Mouse (Mus musculus) spleen, adult 2 months (tissue): ENCODE data around the gene Trpd52l3. TPM values are rescaled to one million over a fixed set of nuclear protein-coding genes. Genes with fewer than 3 reads are reported as not detected.

Source experiments
- DNase-seq, 2 experiments: peaks; one replicate each; pipeline versions ENCODE4 v3.0.0 to v3.0.0-alpha.2; 2012 to 2021; ENCODE audit warnings: low spot score in 2 of 2, low read depth in 1 of 2
- H3K27ac ChIP-seq: fragments of 200-500 bp; 2 replicates; pipeline ENCODE4 v1.5.1; 2012; ENCODE audit warnings: low read length, inconsistent platforms; ENCODE audit not compliant: insufficient read depth
- H3K27me3 ChIP-seq: fragments of 200-500 bp; 2 replicates; pipeline ENCODE4 v1.6.1; 2012; ENCODE audit warnings: mild to moderate bottlenecking, moderate library complexity, low read length, inconsistent platforms; ENCODE audit not compliant: control insufficient read depth, insufficient read depth
- H3K36me3 ChIP-seq: fragments of 200-500 bp; 2 replicates; pipeline ENCODE4 v1.6.1; 2012; ENCODE audit warnings: mild to moderate bottlenecking, low read length, inconsistent platforms; ENCODE audit not compliant: control insufficient read depth, insufficient read depth
- H3K4me1 ChIP-seq: fragments of 200-500 bp; 2 replicates; pipeline ENCODE4 v1.6.1; 2011; ENCODE audit warnings: inconsistent platforms; ENCODE audit not compliant: control insufficient read depth, insufficient read depth, insufficient read length
- H3K4me3 ChIP-seq: fragments of 200-500 bp; 2 replicates; pipeline ENCODE4 v1.5.1; 2011; ENCODE audit warnings: mild to moderate bottlenecking, inconsistent platforms; ENCODE audit not compliant: insufficient read depth, insufficient read length; ENCODE audit errors: extremely low read depth
- CTCF ChIP-seq: fragments of 200-500 bp; IDR thresholded peaks from 2 replicates; pipeline ENCODE4 v1.5.1; 2011; ENCODE audit warnings: mild to moderate bottlenecking, inconsistent platforms; ENCODE audit not compliant: insufficient read depth, insufficient read length, insufficient replicate concordance; ENCODE audit errors: extremely low read depth
- POLR2A ChIP-seq: fragments of 200-500 bp; IDR thresholded peaks from 2 replicates; pipeline ENCODE4 v1.6.1; 2011; ENCODE audit warnings: low read depth, low read length, inconsistent platforms
- WGBS: fragments of 180-500 bp; shearing (Covaris S2); methylation state at CpG from one replicate; pipeline ENCODE4 v1.1.7; 2018; 5-methylcytosine and 5-hydroxymethylcytosine counted together
- polyA plus RNA-seq: library from polyadenylated mRNA; depleted of rRNA; stranded (reverse); fragments of >200 nt; gene quantifications from 2 replicates; pipeline ENCODE4 v1.2.3, GENCODE M21; 2012; rRNA removed

Trpd52l3 gene
- not detected in 2 replicates for polyA plus RNA-seq

- H3K4me3 ChIP-seq = no peak within 1 kb of the TSS
- no peaks in the 10 kb centered on the region for H3K36me3 ChIP-seq
- H3K27me3 ChIP-seq = no peaks in the 10 kb centered on the region
- no peak within 1 kb of the TSS for H3K27ac ChIP-seq
- 89% methylated on average over 9 of the region's 9 CpGs for WGBS
- TF ChIP-seq POLR2A (no peak), CTCF (no peak)
- no peak for DNase-seq
- no peaks in the 10 kb centered on the region for H3K4me1 ChIP-seq
Measured at GRCm38 (mm10) chr19:30003621-30004020, at the start of gene Trpd52l3. Trpd52l3 (plus strand) TSS chr19:30003790.

GRCm38 (mm10) chr19:29953833-29954232 lies 49.8 kb upstream of the Trpd52l3 start:
- no peak overlapping the region for H3K27ac ChIP-seq
- no peaks in the 10 kb centered on the region for H3K27me3 ChIP-seq
- H3K4me1 ChIP-seq = no peaks in the 10 kb centered on the region
- DNase-seq = no peak
- WGBS = 65% methylated on average over 3 of the region's 3 CpGs
- no peaks in the 10 kb centered on the region for H3K36me3 ChIP-seq
- H3K4me3 ChIP-seq = no peak overlapping the region
- TF ChIP-seq CTCF = no peak
- no peak for TF ChIP-seq POLR2A

GRCm38 (mm10) chr19:29955454-29955853 lies 48.1 kb upstream of the Trpd52l3 start:
- WGBS = 88% methylated on average over 2 of the region's 2 CpGs
- DNase-seq = no peak
- Histone ChIP-seq H3K27ac (no peak overlapping the region), H3K27me3 (no peaks in the 10 kb centered on the region), H3K4me1 (no peaks in the 10 kb centered on the region), H3K4me3 (no peak overlapping the region), H3K36me3 (no peaks in the 10 kb centered on the region)
- no peak for TF ChIP-seq POLR2A
- no peak for TF ChIP-seq CTCF

GRCm38 (mm10) chr19:29960906-29961305 lies 42.7 kb upstream of the Trpd52l3 start:
- Histone ChIP-seq H3K36me3 (no peaks in the 10 kb centered on the region), H3K27me3 (no peaks in the 10 kb centered on the region), H3K27ac (no peak overlapping the region), H3K4me3 (no peak overlapping the region), H3K4me1 (no peaks in the 10 kb centered on the region)
- DNase-seq = no peak
- no peak for TF ChIP-seq CTCF
- TF ChIP-seq POLR2A = no peak
- 82% methylated on average over 4 of the region's 4 CpGs for WGBS

- Histone ChIP-seq H3K4me3 (no peak overlapping the region), H3K4me1 (no peaks in the 10 kb centered on the region), H3K27ac (no peak overlapping the region), H3K36me3 (no peaks in the 10 kb centered on the region), H3K27me3 (no peaks in the 10 kb centered on the region)
- 56% methylated on average over 6 of the region's 6 CpGs for WGBS
- DNase-seq = no peak
- TF ChIP-seq CTCF (no peak), POLR2A (no peak)
Measured at GRCm38 (mm10) chr19:29961842-29962241, 41.7 kb upstream of the Trpd52l3 start.

- H3K4me1 ChIP-seq = no peaks in the 10 kb centered on the region
- no peak overlapping the region for H3K4me3 ChIP-seq
- WGBS = 79% methylated on average over 2 of the region's 2 CpGs
- no peak for DNase-seq
- H3K36me3 ChIP-seq = no peaks in the 10 kb centered on the region
- H3K27me3 ChIP-seq = no peaks in the 10 kb centered on the region
- no peak for TF ChIP-seq CTCF
- no peak for TF ChIP-seq POLR2A
- H3K27ac ChIP-seq = no peak overlapping the region
Measured at GRCm38 (mm10) chr19:29963598-29964092, 39.9 kb upstream of the Trpd52l3 start.

GRCm38 (mm10) chr19:29967960-29968359 lies 35.6 kb upstream of the Trpd52l3 start:
- H3K27me3 ChIP-seq = no peaks in the 10 kb centered on the region
- 90% methylated on average over 3 of the region's 3 CpGs for WGBS
- TF ChIP-seq POLR2A (no peak), CTCF (no peak)
- no peaks in the 10 kb centered on the region for H3K36me3 ChIP-seq
- no peak overlapping the region for H3K4me3 ChIP-seq
- H3K27ac ChIP-seq = no peak overlapping the region
- no peaks in the 10 kb centered on the region for H3K4me1 ChIP-seq
- DNase-seq = no peak
